Mouse (Mus musculus) megakaryocyte, embryonic 14.5 days (primary cell): ENCODE measurements around the gene Acadm.

Source experiments
- FLI1 ChIP-seq: IDR thresholded peaks from 2 replicates; pipeline ENCODE4 v1.6.1; 2012; ENCODE audit warnings: low read length, inconsistent platforms, mixed read lengths
- GATA1 ChIP-seq: IDR thresholded peaks from 3 replicates; pipeline ENCODE4 v1.6.1; 2012; ENCODE audit warnings: mixed read lengths, low read length, inconsistent platforms, borderline replicate concordance

- no peak for TF ChIP-seq GATA1
- TF ChIP-seq FLI1 = no peak
Observed at GRCm38 (mm10) chr3:153912546-153913509, 31.6 kb downstream of the Acadm start, which contains the start of gene Rabggtb.
